Mouse (Mus musculus) forebrain, embryonic 14.5 days (tissue): Measurements from ENCODE around the gene Lsamp. TPM values are rescaled to one million over a fixed set of nuclear protein-coding genes. Genes with fewer than 3 reads are reported as not detected.

Experiments used
- ATAC-seq: fragments of 200-750 bp; cut with Nextera tagmentation; 2 replicates; pipeline ENCODE4 v1.8.0; 2017; ENCODE audit warnings: mild to moderate bottlenecking, moderate library complexity
- DNase-seq: peaks from one replicate; pipeline ENCODE4 v3.0.0-alpha.2; 2015; ENCODE audit warnings: low spot score
- H3K27ac ChIP-seq: fragments of 300-500 bp; sonication (generic); 2 replicates; pipeline ENCODE4 v1.5.1; 2014; ENCODE audit warnings: low read depth, mild to moderate bottlenecking, control low read depth, low read length, moderate library complexity
- H3K27me3 ChIP-seq: fragments of 300-500 bp; sonication (generic); replicated peaks from 2 replicates; pipeline ENCODE4 v1.6.1; 2014; ENCODE audit warnings: low read length, control low read depth, mixed read lengths; ENCODE audit not compliant: control insufficient read depth, insufficient read depth
- H3K36me3 ChIP-seq: fragments of 300-500 bp; sonication (generic); 2 replicates; pipeline ENCODE4 v1.6.1; 2014; ENCODE audit warnings: low read length, control low read depth; ENCODE audit not compliant: control insufficient read depth, insufficient read depth
- H3K4me1 ChIP-seq: fragments of 300-500 bp; sonication (generic); 2 replicates; pipeline ENCODE4 v1.6.1; 2014; ENCODE audit warnings: antibody characterized with exemption, low read length, control low read depth; ENCODE audit not compliant: control insufficient read depth, insufficient read depth
- H3K4me2 ChIP-seq: fragments of 300-500 bp; sonication (generic); 2 replicates; pipeline ENCODE4 v1.6.1; 2014; ENCODE audit warnings: mild to moderate bottlenecking, control low read depth, low read length
- H3K4me3 ChIP-seq: fragments of 300-500 bp; sonication (generic); 2 replicates; pipeline ENCODE4 v1.5.1; 2014; ENCODE audit warnings: low read depth, low read length, control low read depth
- H3K9ac ChIP-seq: fragments of 300-500 bp; sonication (generic); 2 replicates; pipeline ENCODE4 v1.6.1; 2014; ENCODE audit warnings: mild to moderate bottlenecking, low read length, control low read depth, moderate library complexity
- H3K9me3 ChIP-seq: fragments of 300-500 bp; sonication (generic); replicated peaks from 2 replicates; pipeline ENCODE4 v1.6.1; 2016; ENCODE audit warnings: low read length, control low read depth, mixed read lengths; ENCODE audit not compliant: control insufficient read depth
- WGBS: fragments of 180-500 bp; shearing (Covaris S2); extraction: QIAGEN DNeasy Blood & Tissue Kit; methylation state at CpG from one replicate; pipeline ENCODE4 v1.1.7; 2014; 5-methylcytosine and 5-hydroxymethylcytosine counted together
- polyA plus RNA-seq: library from polyadenylated mRNA; unstranded; fragments of >200 nt; fragmentation: Nextera tagmentation; extraction: Ambion mirVana; gene quantifications from 2 replicates; pipeline ENCODE4 v1.2.1, GENCODE M21; 2014

Gene Lsamp
- polyA plus RNA-seq, 1 experiment from 2014 or later, result 19.0 TPM

DNA sequence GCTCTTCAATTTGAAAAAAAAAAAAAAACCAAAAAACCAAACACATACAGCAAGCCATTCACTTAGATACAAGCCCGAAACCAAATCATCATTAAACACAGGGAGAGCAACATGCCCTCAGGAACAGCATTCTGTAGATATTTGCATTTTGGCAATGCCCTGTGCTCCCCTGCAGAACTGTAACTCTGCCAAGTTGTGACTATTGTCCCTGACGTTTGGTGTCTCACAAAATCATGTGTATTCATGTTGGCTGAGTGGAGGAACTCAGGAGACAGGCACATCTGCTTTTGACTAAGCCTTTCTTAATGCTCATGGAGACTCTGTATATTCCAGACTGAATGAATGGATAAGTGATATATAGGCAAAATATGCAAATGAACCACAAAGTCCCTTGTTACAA lies 724.4 kb downstream of the Lsamp start:
- peak; percentile 82 for ATAC-seq
- Histone ChIP-seq H3K9ac (no peak overlapping the region), H3K27me3 (no peaks in the 10 kb centered on the region), H3K27ac (no peak overlapping the region), H3K4me2 (no peak overlapping the region), H3K4me1 (peaks cover 12% of the 10 kb centered on the region; the same call in 1 of the 2 replicates), H3K9me3 (no peaks in the 10 kb centered on the region), H3K36me3 (no peaks in the 10 kb centered on the region), H3K4me3 (no peak overlapping the region)
- DNase-seq, result peak; percentile 88
- 10% methylated on average over 2 of the region's 2 CpGs for WGBS

DNA sequence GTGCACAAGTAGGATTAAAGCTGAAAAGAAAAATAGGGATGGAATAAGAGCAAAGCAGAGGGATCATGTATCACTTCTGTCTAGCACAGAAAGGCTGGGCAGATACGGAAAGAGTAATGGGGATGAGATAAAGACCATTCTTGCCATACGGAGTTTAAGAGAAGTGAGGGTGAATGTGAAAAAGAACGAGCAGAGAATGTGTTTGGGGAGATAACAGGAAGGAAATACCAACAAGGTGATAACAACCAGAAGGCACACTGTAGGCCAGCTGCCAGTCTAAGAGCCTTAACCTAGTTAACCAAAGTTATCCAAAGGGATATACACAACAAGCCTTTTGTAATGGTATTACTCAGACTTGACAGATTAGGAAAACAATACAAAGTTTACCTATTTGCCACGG lies 725.4 kb downstream of the Lsamp start:
- Histone ChIP-seq H3K4me2 (no peak overlapping the region), H3K9ac (no peak overlapping the region), H3K4me3 (no peak overlapping the region), H3K36me3 (no peaks in the 10 kb centered on the region), H3K9me3 (no peaks in the 10 kb centered on the region), H3K4me1 (peaks cover 12% of the 10 kb centered on the region; the same call in 1 of the 2 replicates), H3K27me3 (no peaks in the 10 kb centered on the region), H3K27ac (no peak overlapping the region)
- WGBS, result 51% methylated on average over 4 of the region's 4 CpGs
- DNase-seq, result no peak
- ATAC-seq, result no peak

DNA sequence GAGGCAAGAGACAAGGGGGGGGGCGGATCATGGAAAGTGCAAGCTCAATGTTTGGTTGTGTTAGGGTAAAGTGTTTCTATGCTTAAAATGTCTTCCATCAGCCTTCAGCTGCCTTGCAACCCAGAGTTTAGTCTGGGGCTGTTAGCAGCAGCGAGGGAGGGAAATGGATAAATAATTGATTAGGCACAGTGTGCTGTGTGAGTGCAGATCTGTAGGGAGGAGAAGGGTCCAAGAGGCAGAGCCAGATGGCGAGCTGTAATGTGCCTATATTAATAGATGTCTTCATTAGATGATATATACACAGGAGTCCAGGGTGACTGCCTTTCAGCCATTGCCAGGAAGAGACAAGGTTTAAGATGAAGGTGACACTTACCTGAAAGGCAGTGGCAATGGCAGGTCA lies 725.9 kb downstream of the Lsamp start:
- DNase-seq (no peak), ATAC-seq (peak; percentile 16; the same call in 1 of the 2 replicates)
- Histone ChIP-seq H3K9me3 (no peaks in the 10 kb centered on the region), H3K27me3 (no peaks in the 10 kb centered on the region), H3K4me2 (no peak overlapping the region), H3K9ac (no peak overlapping the region), H3K36me3 (no peaks in the 10 kb centered on the region), H3K4me3 (no peak overlapping the region), H3K27ac (no peak overlapping the region), H3K4me1 (peaks cover 12% of the 10 kb centered on the region; the same call in 1 of the 2 replicates)
- WGBS, result 67% methylated on average over 3 of the region's 3 CpGs

DNA sequence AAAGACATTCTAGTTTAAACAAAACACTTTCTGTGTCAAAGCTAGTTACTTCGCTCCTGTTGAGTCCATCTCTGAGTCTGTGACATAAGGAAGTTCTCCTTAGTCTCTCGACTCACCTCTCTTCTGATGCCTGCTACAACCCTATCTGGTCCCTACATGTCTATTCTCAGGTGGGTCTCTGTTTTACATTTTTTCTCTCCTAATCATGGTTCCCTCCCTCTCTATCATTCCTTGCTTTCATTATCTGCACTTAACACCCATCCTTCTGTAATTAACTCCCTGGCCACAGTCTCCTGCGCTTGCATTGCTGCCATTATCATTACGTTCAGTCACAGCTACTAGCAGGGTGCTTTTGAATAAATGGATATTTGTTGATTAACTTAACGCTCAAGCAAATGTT lies 726.3 kb downstream of the Lsamp start:
- DNase-seq (no peak), ATAC-seq (no peak)
- 82% methylated on average over 5 of the region's 5 CpGs for WGBS
- Histone ChIP-seq H3K9ac (no peak overlapping the region), H3K4me2 (no peak overlapping the region), H3K4me3 (no peak overlapping the region), H3K36me3 (no peaks in the 10 kb centered on the region), H3K4me1 (peaks cover 12% of the 10 kb centered on the region; the same call in 1 of the 2 replicates), H3K9me3 (no peaks in the 10 kb centered on the region), H3K27ac (no peak overlapping the region), H3K27me3 (no peaks in the 10 kb centered on the region)

DNA sequence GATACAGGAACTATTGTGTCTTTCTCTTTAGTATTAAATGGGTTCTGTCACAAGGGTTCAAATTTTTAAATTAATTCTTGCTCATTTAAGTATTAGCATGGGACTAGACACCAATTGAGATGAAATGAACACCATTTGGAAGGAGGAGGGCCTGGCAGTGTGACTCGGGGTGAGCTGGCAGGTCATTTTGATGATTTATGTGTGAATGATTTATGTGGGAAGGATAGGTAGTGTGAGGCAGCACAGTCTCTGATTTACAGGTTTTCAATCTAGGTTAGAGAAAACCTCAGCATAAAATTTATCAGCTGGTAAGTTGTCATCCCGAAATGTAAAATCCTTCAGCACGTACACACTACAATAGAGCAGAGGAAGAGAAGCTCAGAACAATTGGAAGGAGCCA lies 729.6 kb downstream of the Lsamp start:
- DNase-seq (no peak), ATAC-seq (no peak)
- 81% methylated on average over 3 of the region's 3 CpGs for WGBS
- H3K4me1 ChIP-seq, result peaks cover 4% of the 10 kb centered on the region; the same call in 1 of the 2 replicates
- no peak overlapping the region for H3K4me2 ChIP-seq
- no peak overlapping the region for H3K4me3 ChIP-seq
- no peaks in the 10 kb centered on the region for H3K27me3 ChIP-seq
- H3K9me3 ChIP-seq, result no peaks in the 10 kb centered on the region
- H3K27ac ChIP-seq, result no peak overlapping the region
- no peaks in the 10 kb centered on the region for H3K36me3 ChIP-seq
- no peak overlapping the region for H3K9ac ChIP-seq

DNA sequence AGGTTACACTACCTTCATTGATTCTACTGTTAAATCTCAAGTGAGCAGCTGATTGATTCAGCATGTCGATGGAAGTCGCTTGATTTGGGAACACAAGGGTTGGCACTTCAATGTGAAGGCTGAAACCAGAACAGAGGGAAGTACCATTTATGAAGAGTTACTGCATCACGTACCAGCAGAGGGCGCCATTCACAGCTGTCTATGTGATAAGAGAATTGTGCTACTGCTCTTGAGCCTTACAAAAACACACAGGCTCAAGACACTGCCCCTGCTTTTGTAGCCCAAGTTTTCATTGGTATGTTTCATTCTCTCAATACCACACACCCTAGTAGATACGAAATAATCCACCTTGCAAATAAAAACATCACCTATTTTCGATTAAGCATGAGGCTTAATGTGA lies 754.9 kb downstream of the Lsamp start:
- Histone ChIP-seq H3K9me3 (no peaks in the 10 kb centered on the region), H3K4me1 (no peaks in the 10 kb centered on the region), H3K27ac (no peak overlapping the region), H3K9ac (no peak overlapping the region), H3K4me2 (no peak overlapping the region), H3K4me3 (no peak overlapping the region), H3K27me3 (no peaks in the 10 kb centered on the region), H3K36me3 (no peaks in the 10 kb centered on the region)
- peak; percentile 81 for DNase-seq
- 43% methylated on average over 6 of the region's 6 CpGs for WGBS
- peak; percentile 71 for ATAC-seq

DNA sequence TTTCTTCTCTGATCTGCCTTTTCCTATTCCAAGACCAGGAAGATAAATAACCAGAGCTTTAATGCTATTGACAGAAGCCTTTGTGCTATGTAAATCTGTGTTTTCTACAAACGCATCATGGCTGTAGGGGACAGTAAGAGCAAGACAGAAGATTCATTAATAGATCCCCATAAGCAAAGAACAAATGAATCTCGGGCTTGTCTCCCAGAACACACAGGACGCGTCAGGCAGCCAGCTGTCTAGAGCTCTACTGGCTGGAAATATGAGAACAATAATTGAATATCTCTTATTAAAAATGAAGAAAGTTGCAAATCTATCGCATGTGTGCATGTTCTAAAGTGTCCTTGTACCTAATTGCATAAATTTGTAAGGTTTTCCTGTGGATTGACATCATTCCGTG lies 755.6 kb downstream of the Lsamp start:
- ATAC-seq (no peak), DNase-seq (peak; percentile 10)
- 80% methylated on average over 6 of the region's 6 CpGs for WGBS
- Histone ChIP-seq H3K9ac (no peak overlapping the region), H3K4me2 (no peak overlapping the region), H3K9me3 (no peaks in the 10 kb centered on the region), H3K4me3 (no peak overlapping the region), H3K27ac (no peak overlapping the region), H3K36me3 (no peaks in the 10 kb centered on the region), H3K27me3 (no peaks in the 10 kb centered on the region), H3K4me1 (no peaks in the 10 kb centered on the region)

DNA sequence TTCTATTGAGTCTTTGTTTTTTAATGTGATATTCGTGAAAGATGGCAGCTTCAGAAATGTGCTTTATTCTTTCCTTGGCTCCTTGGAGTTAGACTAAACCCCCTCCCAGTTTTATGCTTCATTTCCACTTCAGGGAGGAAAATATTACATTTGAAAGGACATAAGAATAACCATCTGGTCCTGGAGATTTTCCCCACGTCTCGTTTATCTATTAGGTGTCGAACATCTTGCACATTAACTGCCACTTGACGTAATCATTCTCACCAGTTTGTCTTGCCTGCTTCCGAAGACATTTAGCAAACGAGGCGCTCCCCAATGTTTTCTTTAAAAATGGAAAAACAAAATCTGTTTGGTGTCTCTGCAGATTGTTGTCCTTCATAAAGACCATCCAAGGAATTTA lies 756.1 kb downstream of the Lsamp start:
- Histone ChIP-seq H3K27me3 (no peaks in the 10 kb centered on the region), H3K4me1 (no peaks in the 10 kb centered on the region), H3K36me3 (no peaks in the 10 kb centered on the region), H3K4me3 (no peak overlapping the region), H3K4me2 (no peak overlapping the region), H3K9me3 (no peaks in the 10 kb centered on the region), H3K9ac (no peak overlapping the region), H3K27ac (no peak overlapping the region)
- 70% methylated on average over 8 of the region's 8 CpGs for WGBS
- DNase-seq (peak; percentile 61), ATAC-seq (peak; percentile 42; the same call in 1 of the 2 replicates)

DNA sequence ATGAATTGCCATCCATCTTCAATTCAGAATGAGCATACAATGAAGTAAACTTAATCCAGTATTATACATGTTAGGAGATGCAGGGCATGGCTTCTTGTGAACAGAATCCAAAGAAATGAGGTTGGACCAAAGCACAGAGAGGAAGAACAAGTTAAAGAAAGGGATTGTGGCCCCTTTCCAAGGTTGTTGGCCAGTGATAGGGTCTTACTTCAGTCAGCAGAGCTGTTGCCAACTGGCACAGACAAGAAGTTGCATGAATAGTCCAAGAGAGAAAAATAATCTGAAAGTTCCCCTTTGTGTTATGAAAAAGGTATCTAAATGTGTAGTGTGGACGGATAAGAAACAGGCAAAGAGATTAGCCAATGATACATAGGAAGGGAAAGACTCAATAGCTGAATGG lies 843.0 kb downstream of the Lsamp start:
- no peaks in the 10 kb centered on the region for H3K27me3 ChIP-seq
- H3K4me3 ChIP-seq, result no peak overlapping the region
- no peaks in the 10 kb centered on the region for H3K36me3 ChIP-seq
- WGBS, result 56% methylated on average over 1 of the region's 1 CpGs
- DNase-seq (peak; percentile 38), ATAC-seq (no peak)
- H3K4me1 ChIP-seq, result no peaks in the 10 kb centered on the region
- no peak overlapping the region for H3K27ac ChIP-seq
- H3K9ac ChIP-seq, result no peak overlapping the region
- no peak overlapping the region for H3K4me2 ChIP-seq
- no peaks in the 10 kb centered on the region for H3K9me3 ChIP-seq
